Comparison of ENCODE assay signal across 1 mouse cellular context in genomic region chr17:57279591-57280224, GRCm38 (mm10).
TF ChIP-seq lines count a peak whose summit lies in the region.

No protein-coding gene starts in this region.

TF ChIP-seq in CH12.LX, 34 proteins besides CTCF, POLR2A, EP300 and RAD21 (continued from another document):
- TF ChIP-seq POLR2AphosphoS2 (IDR thresholded peaks at IDR 0.05; ENCODE audit: low read depth, low read length) (peak; percentile 84; the same call in 1 of the 2 replicates), ZMIZ1 (IDR thresholded peaks at IDR 0.05; ENCODE audit: low read depth, low read length) (peak; percentile 43; the same call in 1 of the 2 replicates), ETS1 (conservative IDR thresholded peaks at IDR 0.05; ENCODE audit: low read depth, low read length) (peak; percentile 68), MXI1 (IDR thresholded peaks at IDR 0.05; ENCODE audit: low read depth, low read length) (peak; percentile 91), ZNF384 (IDR thresholded peaks at IDR 0.05; ENCODE audit: low read depth, low read length) (no peak), ELF1 (IDR thresholded peaks at IDR 0.05; ENCODE audit: low read depth, low read length) (no peak; the same call in 1 of the 2 replicates), BHLHE40 (IDR thresholded peaks at IDR 0.05; ENCODE audit: low read depth, low read length) (peak; percentile 71), USF1 (IDR thresholded peaks at IDR 0.05; ENCODE audit: low read depth, low read length) (no peak), PAX5 (IDR thresholded peaks at IDR 0.05; ENCODE audit: low read length) (no peak), TCF12 (IDR thresholded peaks at IDR 0.05; ENCODE audit: low read depth, low read length) (0 out of 2 replicates have a peak, but pooled peaks have one; percentile 64), UBTF (IDR thresholded peaks at IDR 0.05; ENCODE audit: low read depth, low read length) (no peak), JUND (conservative IDR thresholded peaks at IDR 0.05; ENCODE audit: low read depth, low read length) (no peak), MAZ (IDR thresholded peaks at IDR 0.05; ENCODE audit: low read depth, low read length) (peak; percentile 77), MAFK (IDR thresholded peaks at IDR 0.05; ENCODE audit: insufficient replicate concordance, low read length) (peak; percentile 67; the same call in 1 of the 2 replicates), MYC (IDR thresholded peaks at IDR 0.05; ENCODE audit: low read depth, low read length) (0 out of 2 replicates have a peak, but pooled peaks have one; percentile 47), CHD2 (IDR thresholded peaks at IDR 0.05; ENCODE audit: low read length) (peak; percentile 63; the same call in 1 of the 2 replicates), SIN3A (IDR thresholded peaks at IDR 0.05; ENCODE audit: low read length) (peak; percentile 48; the same call in 1 of the 2 replicates), USF2 (conservative IDR thresholded peaks at IDR 0.05; ENCODE audit: low read depth, low read length) (no peak), IRF4 (IDR thresholded peaks at IDR 0.05; ENCODE audit: low read depth, low read length) (peak; percentile 66; the same call in 1 of the 2 replicates)
